Mouse (Mus musculus) myocyte (in vitro differentiated cells): ENCODE data around the gene Pifo.

Experiments used
- MYOD1 ChIP-seq, 3 experiments: IDR thresholded peaks; one replicate each; pipeline ENCODE4 v1.6.1; 2011; ENCODE audit warnings: control low read depth in 2 of 3, low read depth in 2 of 3, mild to moderate bottlenecking in 2 of 3, moderate library complexity in 1 of 3; ENCODE audit not compliant: insufficient read length in 2 of 3, control insufficient read depth in 1 of 3
- POLR2A ChIP-seq: IDR thresholded peaks from one replicate; pipeline ENCODE4 v1.6.1; 2011; ENCODE audit warnings: low read depth, mild to moderate bottlenecking, control low read depth, moderate library complexity; ENCODE audit not compliant: insufficient read length
- REST ChIP-seq: IDR thresholded peaks from one replicate; pipeline ENCODE4 v1.6.1; 2011; ENCODE audit warnings: mild to moderate bottlenecking, control low read depth, moderate library complexity; ENCODE audit not compliant: insufficient read depth, insufficient read length
- USF1 ChIP-seq: IDR thresholded peaks from one replicate; pipeline ENCODE4 v1.6.1; 2011; ENCODE audit warnings: low read depth, mild to moderate bottlenecking, control low read depth, moderate library complexity

DNA sequence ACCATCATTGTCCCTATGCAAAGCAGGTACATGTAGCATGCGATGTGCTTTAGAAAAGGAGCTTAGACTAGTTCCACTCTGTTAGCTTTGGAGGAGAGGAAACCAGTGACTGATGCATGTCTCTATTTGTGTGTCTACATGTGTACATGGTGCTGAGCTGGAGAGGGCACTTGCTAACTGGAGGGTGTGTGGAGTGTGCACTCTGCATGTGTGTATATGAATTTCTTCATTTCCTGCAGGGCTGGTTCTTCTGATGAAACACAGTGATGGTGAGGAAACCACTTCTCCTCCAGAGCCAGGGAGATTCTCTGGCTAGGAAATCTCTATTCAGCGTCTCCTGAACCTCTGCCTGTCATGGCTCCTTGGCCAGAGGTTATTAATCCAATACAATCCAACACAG lies 40.3 kb downstream of the Pifo start:
- TF ChIP-seq REST (no peak), POLR2A (no peak), MYOD1 (IDR thresholded peaks at IDR 0.05; ENCODE audit: control insufficient read depth in 1 of 3, insufficient read length in 2 of 3, low read depth in 2 of 3) (no peak), USF1 (no peak)
